Mouse (Mus musculus) liver, embryonic 14.5 days (tissue): ENCODE results near the gene Mthfd1.

ENCODE experiments used
- CTCF ChIP-seq: IDR thresholded peaks from 2 replicates; pipeline ENCODE4 v1.5.1; 2016; ENCODE audit warnings: antibody characterized with exemption, low read depth, control low read depth
- EP300 ChIP-seq: IDR thresholded peaks from 2 replicates; pipeline ENCODE4 v1.6.1; 2016; ENCODE audit warnings: antibody characterized with exemption, low read depth

GRCm38 (mm10) chr12:76368201-76368789 is 113.2 kb downstream of the Mthfd1 start:
- TF ChIP-seq EP300 (no peak), CTCF (no peak)
